Mouse (Mus musculus) erythroblast, embryonic 14.5 days (primary cell): ENCODE data around the gene Cmtm4. TPM values are rescaled to one million over a fixed set of nuclear protein-coding genes. Genes with fewer than 3 reads are reported as not detected.

Experiments
- H3K27me3 ChIP-seq: 2 replicates; pipeline ENCODE4 v1.6.1; 2012; ENCODE audit warnings: inconsistent platforms; ENCODE audit not compliant: control insufficient read depth
- H3K36me3 ChIP-seq: 2 replicates; pipeline ENCODE4 v1.6.1; 2012; ENCODE audit warnings: mild to moderate bottlenecking, inconsistent platforms; ENCODE audit not compliant: control insufficient read depth
- H3K4me1 ChIP-seq: 2 replicates; pipeline ENCODE4 v1.6.1; 2012; ENCODE audit warnings: inconsistent platforms; ENCODE audit not compliant: control insufficient read depth
- H3K4me3 ChIP-seq: replicated peaks from 2 replicates; pipeline ENCODE3; 2012; ENCODE audit warnings: moderate library complexity, mild to moderate bottlenecking, inconsistent platforms
- H3K9me3 ChIP-seq: 2 replicates; pipeline ENCODE4 v1.6.1; 2012; ENCODE audit warnings: low read length, inconsistent platforms, mixed read lengths; ENCODE audit not compliant: control insufficient read depth
- GATA1 ChIP-seq: IDR thresholded peaks from 2 replicates; pipeline ENCODE4 v1.6.1; 2012; ENCODE audit warnings: low read length, inconsistent platforms, mixed read lengths
- TAL1 ChIP-seq: IDR thresholded peaks from 3 replicates; pipeline ENCODE4 v1.6.1; 2012; ENCODE audit warnings: low read length, inconsistent platforms, mixed read lengths
- polyA plus RNA-seq: library from polyadenylated mRNA; stranded (reverse); fragments of >175 nt; gene quantifications from 2 replicates; pipeline ENCODE4 v1.2.3, GENCODE M21; 2012

Cmtm4 gene
- 0.01 and 0.02 TPM in 2 replicates for polyA plus RNA-seq

- Histone ChIP-seq H3K4me1 (peaks cover 13% of the 10 kb centered on the region), H3K36me3 (no peaks in the 10 kb centered on the region), H3K27me3 (peaks cover 34% of the 10 kb centered on the region), H3K4me3 (peak within 1 kb of the TSS; percentile 64), H3K9me3 (no peaks in the 10 kb centered on the region)
- no peak for TF ChIP-seq GATA1
- TF ChIP-seq TAL1, result no peak
These were observed at the start of gene Cmtm4 for GRCm38 (mm10) chr8:104395703-104396357. Cmtm4 (minus strand) TSS chr8:104395807.

DNA sequence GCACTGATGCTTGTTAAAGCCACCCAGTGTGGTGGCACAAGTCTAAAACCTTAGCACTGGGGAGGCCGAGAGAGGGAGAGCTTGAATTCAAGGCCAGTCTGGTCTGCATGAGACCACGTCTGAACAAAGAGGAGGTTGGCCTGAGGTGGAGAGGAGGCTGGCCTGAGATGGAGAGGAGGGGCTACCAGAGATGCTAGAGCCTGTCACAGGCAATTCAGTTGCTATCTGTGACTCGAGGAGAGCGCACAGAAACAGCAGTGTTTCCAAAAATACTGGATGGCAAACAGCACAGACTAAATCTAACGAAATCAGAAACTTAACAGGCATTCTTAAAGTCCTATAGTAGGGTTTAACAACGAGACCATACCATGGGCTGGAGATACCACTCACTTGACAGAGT is 49.6 kb upstream of the Cmtm4 start:
- Histone ChIP-seq H3K27me3 (no peaks in the 10 kb centered on the region), H3K4me1 (peaks cover 20% of the 10 kb centered on the region)
- TF ChIP-seq TAL1 (no peak), GATA1 (no peak)

DNA sequence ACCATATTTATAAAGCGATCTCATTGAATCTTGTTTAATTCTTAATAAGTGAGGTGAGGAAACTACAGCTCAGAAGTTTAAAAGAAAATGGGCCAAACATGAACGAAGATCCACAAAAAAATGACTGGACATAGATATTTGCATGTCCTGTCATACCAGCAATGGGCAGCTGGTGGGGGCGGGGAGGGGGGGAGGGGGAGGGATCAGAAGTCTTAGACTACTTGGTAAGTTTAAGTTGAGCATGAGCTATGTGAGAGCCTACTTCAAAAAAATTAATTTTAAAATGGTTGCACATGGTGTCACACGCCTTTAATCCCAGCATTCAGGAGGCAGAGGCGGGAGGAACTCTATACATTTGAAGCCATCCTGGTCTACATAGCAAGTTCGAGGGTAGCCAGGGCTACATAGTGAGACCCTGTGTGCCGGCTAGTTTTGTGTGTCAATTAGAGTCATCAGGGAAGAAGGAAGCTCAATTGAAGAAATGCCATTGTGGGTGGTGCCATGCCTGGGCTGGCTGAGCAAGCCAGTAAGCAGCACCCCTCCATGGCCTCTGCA is 47.6 kb upstream of the Cmtm4 start:
- no peaks in the 10 kb centered on the region for H3K27me3 ChIP-seq
- H3K4me3 ChIP-seq, result peak overlapping the region; percentile 70
- peaks cover 22% of the 10 kb centered on the region for H3K4me1 ChIP-seq
- no peaks in the 10 kb centered on the region for H3K9me3 ChIP-seq
- no peak for TF ChIP-seq TAL1
- no peak for TF ChIP-seq GATA1
- peaks cover 30% of the 10 kb centered on the region for H3K36me3 ChIP-seq

More for the DNA sequence above, 49.6 kb upstream of the Cmtm4 start:
- no peaks in the 10 kb centered on the region for H3K9me3 ChIP-seq
- peaks cover 10% of the 10 kb centered on the region for H3K36me3 ChIP-seq
- no peak overlapping the region for H3K4me3 ChIP-seq

- Histone ChIP-seq H3K4me1 (peaks cover 22% of the 10 kb centered on the region), H3K27me3 (no peaks in the 10 kb centered on the region), H3K4me3 (peak within 1 kb of the TSS; percentile 70), H3K36me3 (peaks cover 34% of the 10 kb centered on the region), H3K9me3 (no peaks in the 10 kb centered on the region)
- no peak for TF ChIP-seq GATA1
- TF ChIP-seq TAL1, result no peak
These were observed 46.9 kb upstream of the Cmtm4 start, which contains the start of gene Dync1li2 for GRCm38 (mm10) chr8:104442299-104443124. Dync1li2 (minus strand) TSS chr8:104443047.

DNA sequence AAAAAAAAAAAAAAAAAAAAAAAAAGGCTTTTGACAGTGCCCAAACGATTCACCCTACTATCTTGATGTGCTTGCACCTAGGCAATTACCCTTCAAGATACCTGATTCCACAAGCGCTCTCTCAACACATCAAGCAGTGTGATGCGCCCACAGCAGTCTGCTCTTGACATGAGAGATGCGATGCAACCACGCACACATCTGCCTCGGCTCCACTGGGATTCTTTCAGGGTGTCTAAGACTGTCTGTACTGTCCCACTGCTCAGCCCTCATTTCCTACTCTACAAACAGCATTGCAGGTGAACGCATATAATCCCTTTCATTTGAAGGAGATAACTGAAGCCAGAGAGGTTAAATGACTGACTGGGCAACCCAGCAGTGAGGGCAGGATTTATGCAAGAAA is 46.0 kb upstream of the Cmtm4 start:
- peaks cover 43% of the 10 kb centered on the region for H3K36me3 ChIP-seq
- no peaks in the 10 kb centered on the region for H3K27me3 ChIP-seq
- peak overlapping the region; percentile 70 for H3K4me3 ChIP-seq
- no peaks in the 10 kb centered on the region for H3K9me3 ChIP-seq
- TF ChIP-seq TAL1 (no peak), GATA1 (no peak)
- H3K4me1 ChIP-seq, result peaks cover 22% of the 10 kb centered on the region

- no peak overlapping the region for H3K4me3 ChIP-seq
- no peaks in the 10 kb centered on the region for H3K27me3 ChIP-seq
- TF ChIP-seq GATA1, result no peak
- TF ChIP-seq TAL1, result no peak
- no peaks in the 10 kb centered on the region for H3K9me3 ChIP-seq
- peaks cover 34% of the 10 kb centered on the region for H3K4me1 ChIP-seq
- peaks cover 65% of the 10 kb centered on the region for H3K36me3 ChIP-seq
These were observed 43.9 kb upstream of the Cmtm4 start for GRCm38 (mm10) chr8:104439461-104439860.

DNA sequence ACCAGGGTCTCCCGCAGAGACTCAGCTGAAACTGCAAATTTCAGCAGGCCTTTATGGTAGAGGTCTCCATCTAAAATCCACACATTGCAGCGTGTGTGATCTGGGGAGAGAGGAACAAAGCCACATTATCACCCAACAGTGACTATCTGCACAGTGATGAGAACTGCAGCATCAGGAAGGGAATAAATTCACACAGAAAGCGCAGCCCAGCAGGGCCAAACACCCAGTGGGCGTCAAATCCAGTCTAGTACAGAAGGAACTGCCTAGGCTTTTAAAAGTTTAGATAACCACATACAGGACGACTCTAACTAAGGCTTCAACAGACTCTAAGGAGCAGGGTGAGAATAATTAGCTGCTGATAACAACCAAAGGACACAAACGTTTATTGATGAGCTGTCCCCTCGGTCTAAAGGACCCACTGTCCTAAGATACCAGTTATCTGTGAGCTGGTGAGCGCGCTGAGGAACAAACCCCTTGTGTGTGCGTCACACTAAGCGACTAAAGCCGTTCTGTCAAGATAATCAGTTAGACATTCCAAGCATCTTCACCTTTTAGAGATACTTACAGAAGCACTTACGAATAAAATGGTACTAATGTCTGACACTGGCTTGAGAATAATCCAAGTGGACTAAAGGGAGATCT is 42.0 kb upstream of the Cmtm4 start:
- TF ChIP-seq GATA1 (no peak), TAL1 (no peak)
- no peaks in the 10 kb centered on the region for H3K27me3 ChIP-seq
- no peaks in the 10 kb centered on the region for H3K9me3 ChIP-seq
- H3K36me3 ChIP-seq, result peaks cover 81% of the 10 kb centered on the region
- no peak overlapping the region for H3K4me3 ChIP-seq
- H3K4me1 ChIP-seq, result peaks cover 41% of the 10 kb centered on the region

GRCm38 (mm10) chr8:104436591-104436990 is 41.0 kb upstream of the Cmtm4 start:
- Histone ChIP-seq H3K36me3 (peaks cover 91% of the 10 kb centered on the region), H3K4me1 (peaks cover 34% of the 10 kb centered on the region), H3K9me3 (peaks cover 3% of the 10 kb centered on the region; the same call in 1 of the 2 replicates), H3K4me3 (no peak overlapping the region), H3K27me3 (no peaks in the 10 kb centered on the region)
- TF ChIP-seq TAL1, result no peak
- TF ChIP-seq GATA1, result no peak
